Comparison of ENCODE assay signal across 1 mouse cellular context in genomic region chr13:54602639-54603111, GRCm38 (mm10).
TF ChIP-seq lines count a peak whose summit lies in the region.

No protein-coding gene starts in this region.

TF ChIP-seq in ES-E14, 5 proteins besides CTCF, POLR2A, EP300 and RAD21:
- no peak for TF ChIP-seq HCFC1 (IDR thresholded peaks at IDR 0.05; ENCODE audit: borderline replicate concordance, insufficient read depth, low read length)
- TF ChIP-seq ZNF384 (IDR thresholded peaks at IDR 0.05; ENCODE audit: low read depth, low read length), result no peak
- no peak for TF ChIP-seq MAFK (IDR thresholded peaks at IDR 0.05; ENCODE audit: insufficient read depth, low read depth, low read length)
- TF ChIP-seq ZC3H11A (IDR thresholded peaks at IDR 0.05; ENCODE audit: borderline replicate concordance, low read depth, low read length), result no peak
- TF ChIP-seq CHD2 (IDR thresholded peaks at IDR 0.05; ENCODE audit: low read depth, low read length), result no peak
TF ChIP-seq in ES-E14: peak in this region for 0.
